Mouse (Mus musculus) left cerebral cortex, adult 2 months (tissue): ENCODE data around the gene Ift43. TPM values are rescaled to one million over a fixed set of nuclear protein-coding genes. Genes with fewer than 3 reads are reported as not detected.

Experiments
- DNase-seq, 2 experiments: peaks; one replicate each; pipeline ENCODE4 v3.0.0; 2021 to 2022; ENCODE audit warnings: low spot score in 2 of 2, mixed read lengths in 1 of 2; ENCODE audit errors: extremely low spot score in 1 of 2
- H3K27ac ChIP-seq: fragments of 200-600 bp; 2 replicates; pipeline ENCODE4 v1.8.1; 2022
- H3K4me3 ChIP-seq: fragments of 200-600 bp; 2 replicates; pipeline ENCODE4 v1.8.1; 2022
- CTCF ChIP-seq: fragments of 200-600 bp; IDR thresholded peaks from 2 replicates; pipeline ENCODE4 v1.8.1; 2022; ENCODE audit warnings: antibody characterized with exemption, mild to moderate bottlenecking, moderate library complexity
- intact Hi-C: fragments of 180-260 bp; cut with DNase I; formaldehyde crosslinking; loops from one replicate; pipeline ENCODE4 v1.15.1; 2025
- total RNA-seq, 2 experiments: library from RNA; stranded (reverse); gene quantifications; 2 replicates each; pipeline ENCODE4 v1.2.3; 2021

Ift43 gene
- total RNA-seq, 2 experiments from 2014 or later = 15.3 to 16.9 TPM

- Histone ChIP-seq H3K27ac (no peak overlapping the region), H3K4me3 (no peak overlapping the region)
- no peak for DNase-seq
- TF ChIP-seq CTCF = no peak
- intact Hi-C loops = no loop called here
These were observed 99.5 kb downstream of the Ift43 start for GRCm38 (mm10) chr12:86181879-86182278.

- TF ChIP-seq CTCF = no peak
- intact Hi-C loops = no loop called here
These were observed 100.1 kb downstream of the Ift43 start for GRCm38 (mm10) chr12:86182414-86182813.

GRCm38 (mm10) chr12:86188161-86188560 is 105.8 kb downstream of the Ift43 start:
- DNase-seq = peak in 1 of 2 experiments; percentile 49
- Histone ChIP-seq H3K27ac (no peak overlapping the region), H3K4me3 (no peak overlapping the region)
- intact Hi-C loops = no loop called here
- TF ChIP-seq CTCF = peak; percentile 65

More at GRCm38 (mm10) chr12:86182414-86182813, 100.1 kb downstream of the Ift43 start:
- Histone ChIP-seq H3K27ac (no peak overlapping the region), H3K4me3 (no peak overlapping the region)
- no peak for DNase-seq

- intact Hi-C loops = no loop called here
- Histone ChIP-seq H3K4me3 (no peak overlapping the region), H3K27ac (no peak overlapping the region)
- no peak for TF ChIP-seq CTCF
- peak in 1 of 2 experiments; percentile 33 for DNase-seq
These were observed 107.4 kb downstream of the Ift43 start for GRCm38 (mm10) chr12:86189601-86190323.

- no peak overlapping the region for H3K27ac ChIP-seq
- DNase-seq = no peak
- TF ChIP-seq CTCF = no peak
- intact Hi-C loops = no loop called here
- no peak overlapping the region for H3K4me3 ChIP-seq
These were observed 109.7 kb downstream of the Ift43 start for GRCm38 (mm10) chr12:86192036-86192449.

- no peak for DNase-seq
- TF ChIP-seq CTCF = no peak
- Histone ChIP-seq H3K4me3 (no peak overlapping the region), H3K27ac (no peak overlapping the region)
- intact Hi-C loops = no loop called here
These were observed 114.6 kb downstream of the Ift43 start for GRCm38 (mm10) chr12:86196944-86197343.

GRCm38 (mm10) chr12:86203443-86204057 is 121.2 kb downstream of the Ift43 start:
- no peak overlapping the region for H3K27ac ChIP-seq
- no peak for TF ChIP-seq CTCF
- intact Hi-C loops = no loop called here
- H3K4me3 ChIP-seq = no peak overlapping the region
- DNase-seq = no peak

- no peak overlapping the region for H3K27ac ChIP-seq
- intact Hi-C loops = no loop called here
- no peak overlapping the region for H3K4me3 ChIP-seq
- no peak for TF ChIP-seq CTCF
- no peak for DNase-seq
These were observed 128.8 kb downstream of the Ift43 start for GRCm38 (mm10) chr12:86211099-86211520.

Other genes starting within 250 kb of the Ift43 start
- 10 to 100 TPM; 15.4 to 16.0 TPM for gene Tgfb3, start 3.5 kb upstream of the Ift43 start, total RNA-seq
- gene Gpatch2l, start 159.3 kb downstream of the Ift43 start, total RNA-seq = 10 to 100 TPM; 37.3 to 37.9 TPM